In genomic region chr5:44181669-44182068, GRCm38 (mm10) we compare ENCODE assay signal across 9 mouse cellular contexts. TPM values are rescaled to one million over a fixed set of nuclear protein-coding genes. Genes with fewer than 3 reads are reported as not detected.
DNase-seq lines count a peak whose midpoint lies in the region; ATAC-seq and TF ChIP-seq lines count a peak whose summit lies in the region.
"Had no signal": no experiment of that assay in that cellular context is flagged by ENCODE, and none has a peak within 500 bp of the region (broad histone marks: within the 10 kb centered on the region; RNA-seq: fewer than 3 reads in every experiment).

No protein-coding gene starts in this region.

- no peak overlapping the region for H3K9ac ChIP-seq in hindbrain, embryonic 11.5 days (ENCODE audit: low read depth, low read length)
- H3K9ac ChIP-seq: neural tube, embryonic 12.5 days had no signal

- peak; percentile 53 to 62 for DNase-seq in frontal cortex, adult 2 months (ENCODE audit: extremely low spot score in 1 of 2, low spot score in 1 of 2)
- DNase-seq in frontal cortex, postnatal 10 days (ENCODE audit: low spot score in 2 of 2): no peak
- peak; percentile 56 for DNase-seq in T-cell, adult 2 months (ENCODE audit: low spot score)
- DNase-seq in lung, adult 2 months: peak; percentile 30
- peak; percentile 18 for DNase-seq in skeletal muscle tissue, adult 2 months (ENCODE audit: low read depth, low spot score)
- no peak for DNase-seq in cerebellum, adult 9-11 months
- no peak for DNase-seq in cerebellum, postnatal 36 days
- no peak for DNase-seq in hindbrain, embryonic 11.5 days (ENCODE audit: low spot score)

- no peak overlapping the region for H3K4me3 ChIP-seq in lung, adult 2 months (replicated peaks; ENCODE audit: extremely low read depth, low read depth, low read length)
- no peak overlapping the region for H3K4me3 ChIP-seq in hindbrain, embryonic 11.5 days (ENCODE audit: low read depth, low read length)
- H3K4me3 ChIP-seq: neural tube, embryonic 12.5 days had no signal

- no peaks in the 10 kb centered on the region for H3K9me3 ChIP-seq in hindbrain, embryonic 11.5 days (ENCODE audit: control insufficient read depth, low read length)
- H3K9me3 ChIP-seq: neural tube, embryonic 12.5 days had no signal

- no peak overlapping the region for H3K4me2 ChIP-seq in hindbrain, embryonic 11.5 days (replicated peaks; ENCODE audit: low read depth, low read length)
- H3K4me2 ChIP-seq: neural tube, embryonic 12.5 days had no signal

- H3K4me1 ChIP-seq in lung, adult 2 months (ENCODE audit: control insufficient read depth, insufficient read depth, low read length): peaks cover 6% of the 10 kb centered on the region
- no peaks in the 10 kb centered on the region for H3K4me1 ChIP-seq in hindbrain, embryonic 11.5 days (replicated peaks; ENCODE audit: control insufficient read depth, insufficient read depth, low read length)
- H3K4me1 ChIP-seq: neural tube, embryonic 12.5 days had no signal

- no peak for TF ChIP-seq CTCF in lung, adult 2 months (IDR thresholded peaks at IDR 0.05; ENCODE audit: insufficient read depth, low read length)

- no peak overlapping the region for H3K27ac ChIP-seq in hindbrain, embryonic 11.5 days (ENCODE audit: low read depth, low read length)
- H3K27ac ChIP-seq: neural tube, embryonic 12.5 days had no signal

- H3K36me3 ChIP-seq in hindbrain, embryonic 11.5 days (ENCODE audit: control insufficient read depth, insufficient read depth, low read length): peaks cover 2% of the 10 kb centered on the region; the same call in 1 of the 2 replicates

- ATAC-seq in hindbrain, embryonic 11.5 days (ENCODE audit: low FRiP score): no peak

- no peak for TF ChIP-seq POLR2A in lung, adult 2 months (IDR thresholded peaks at IDR 0.05; ENCODE audit: borderline replicate concordance, extremely low read depth, low read depth, low read length)

- no peaks in the 10 kb centered on the region for H3K27me3 ChIP-seq in hindbrain, embryonic 11.5 days (ENCODE audit: control insufficient read depth, insufficient read depth, low read length)
- H3K27me3 ChIP-seq: neural tube, embryonic 12.5 days had no signal

- WGBS in lung, adult 2 months: 27% methylated on average over 3 of the region's 3 CpGs
- 95% methylated on average over 3 of the region's 3 CpGs for WGBS in hindbrain, embryonic 11.5 days

RNA-seq across cellular contexts. Expression of gene Tapt1, which starts 44.8 kb away (rescaled TPM):
- polyA plus RNA-seq in frontal cortex, adult 2 months (2012; rRNA removed): 49.0 and 52.4 TPM in 2 replicates
- 26.1 and 31.8 TPM in 2 replicates for polyA plus RNA-seq in lung, adult 2 months (2012; rRNA removed)
- 27.5 and 31.9 TPM in 2 replicates for polyA plus RNA-seq in hindbrain, embryonic 11.5 days (2014; fragmentation: Nextera tagmentation; extraction: Ambion mirVana)

Comparison
In these comparisons a context has a peak if more than half of its experiments do, and no peak if none do; other contexts are left out.
1. DNase-seq: peak in frontal cortex, adult 2 months (2 of 2), T-cell, adult 2 months (single experiment), lung, adult 2 months (single experiment) and skeletal muscle tissue, adult 2 months (single experiment); none in frontal cortex, postnatal 10 days (0 of 2), cerebellum, adult 9-11 months (single experiment), cerebellum, postnatal 36 days (0 of 2) and hindbrain, embryonic 11.5 days (single experiment).